Mouse (Mus musculus) forebrain, embryonic 11.5 days (tissue): ENCODE results near the gene Ccdc159. TPM values are rescaled to one million over a fixed set of nuclear protein-coding genes. Genes with fewer than 3 reads are reported as not detected.

Experiments used
- ATAC-seq: fragments of 200-750 bp; cut with Nextera tagmentation; replicated peaks from 2 replicates; pipeline ENCODE4 v1.8.0; 2017; ENCODE audit warnings: moderate TSS enrichment; ENCODE audit not compliant: low FRiP score
- DNase-seq: peaks from one replicate; pipeline ENCODE4 v3.0.0-alpha.2; 2017; ENCODE audit warnings: low spot score
- H3K27ac ChIP-seq: fragments of 300-500 bp; sonication (generic); 2 replicates; pipeline ENCODE4 v1.5.1; 2014; ENCODE audit warnings: low read depth, low read length
- H3K27me3 ChIP-seq: fragments of 300-500 bp; sonication (generic); 2 replicates; pipeline ENCODE4 v1.6.1; 2014; ENCODE audit warnings: mild to moderate bottlenecking, low read length, mixed read lengths; ENCODE audit not compliant: control insufficient read depth, insufficient read depth
- H3K36me3 ChIP-seq: fragments of 300-500 bp; sonication (generic); 2 replicates; pipeline ENCODE4 v1.6.1; 2014; ENCODE audit warnings: mild to moderate bottlenecking, low read length, moderate library complexity, mixed read lengths; ENCODE audit not compliant: control insufficient read depth, insufficient read depth
- H3K4me1 ChIP-seq: fragments of 300-500 bp; sonication (generic); replicated peaks from 2 replicates; pipeline ENCODE4 v1.6.1; 2014; ENCODE audit warnings: low read length, mixed read lengths; ENCODE audit not compliant: control insufficient read depth, insufficient read depth
- H3K4me2 ChIP-seq: fragments of 300-500 bp; sonication (generic); 2 replicates; pipeline ENCODE4 v1.6.1; 2014; ENCODE audit warnings: low read depth, mild to moderate bottlenecking, low read length, moderate library complexity, mixed read lengths; ENCODE audit not compliant: severe bottlenecking
- H3K4me3 ChIP-seq: fragments of 300-500 bp; sonication (generic); 2 replicates; pipeline ENCODE4 v1.5.1; 2014; ENCODE audit warnings: low read depth, low read length
- H3K9ac ChIP-seq: fragments of 300-500 bp; sonication (generic); 2 replicates; pipeline ENCODE4 v1.6.1; 2014; ENCODE audit warnings: low read length
- H3K9me3 ChIP-seq: fragments of 300-500 bp; sonication (generic); 2 replicates; pipeline ENCODE4 v1.6.1; 2016; ENCODE audit warnings: low read length, mixed read lengths; ENCODE audit not compliant: control insufficient read depth
- WGBS: fragments of 180-500 bp; shearing (Covaris S2); extraction: QIAGEN DNeasy Blood & Tissue Kit; methylation state at CpG from one replicate; pipeline ENCODE4 v1.1.7; 2014; 5-methylcytosine and 5-hydroxymethylcytosine counted together
- polyA plus RNA-seq: library from polyadenylated mRNA; unstranded; fragments of >200 nt; fragmentation: Nextera tagmentation; extraction: Ambion mirVana; gene quantifications from 2 replicates; pipeline ENCODE4 v1.2.1, GENCODE M21; 2014

Gene Ccdc159
- polyA plus RNA-seq, 1 experiment from 2014 or later, result 4.4 TPM

DNA sequence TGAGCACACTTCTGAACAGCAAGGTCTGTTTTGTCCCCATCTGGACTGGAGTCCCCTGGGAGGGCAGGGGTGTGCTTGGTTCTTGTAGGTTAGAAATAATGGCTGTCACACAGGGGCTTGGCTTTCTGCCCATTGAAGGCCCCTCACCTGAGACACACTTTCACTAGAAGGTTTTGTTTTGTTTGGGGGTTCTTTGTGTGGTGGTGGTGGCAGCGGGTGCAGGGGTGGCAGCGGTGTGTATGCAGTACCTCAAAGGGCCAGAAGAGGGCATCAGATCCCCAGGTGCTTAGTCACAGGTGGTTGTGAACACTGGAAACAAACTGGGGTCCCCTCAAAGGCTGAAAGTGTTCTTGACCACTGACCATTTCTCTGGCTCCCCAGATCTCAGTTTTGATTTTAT lies 50.7 kb downstream of the Ccdc159 start:
- no peak for DNase-seq
- no peaks in the 10 kb centered on the region for H3K9me3 ChIP-seq
- no peak overlapping the region for H3K9ac ChIP-seq
- no peak overlapping the region for H3K4me3 ChIP-seq
- no peak overlapping the region for H3K4me2 ChIP-seq
- no peak overlapping the region for H3K27ac ChIP-seq
- no peak for ATAC-seq
- no peaks in the 10 kb centered on the region for H3K4me1 ChIP-seq
- WGBS, result 33% methylated on average over 2 of the region's 2 CpGs
- no peaks in the 10 kb centered on the region for H3K36me3 ChIP-seq
- no peaks in the 10 kb centered on the region for H3K27me3 ChIP-seq

DNA sequence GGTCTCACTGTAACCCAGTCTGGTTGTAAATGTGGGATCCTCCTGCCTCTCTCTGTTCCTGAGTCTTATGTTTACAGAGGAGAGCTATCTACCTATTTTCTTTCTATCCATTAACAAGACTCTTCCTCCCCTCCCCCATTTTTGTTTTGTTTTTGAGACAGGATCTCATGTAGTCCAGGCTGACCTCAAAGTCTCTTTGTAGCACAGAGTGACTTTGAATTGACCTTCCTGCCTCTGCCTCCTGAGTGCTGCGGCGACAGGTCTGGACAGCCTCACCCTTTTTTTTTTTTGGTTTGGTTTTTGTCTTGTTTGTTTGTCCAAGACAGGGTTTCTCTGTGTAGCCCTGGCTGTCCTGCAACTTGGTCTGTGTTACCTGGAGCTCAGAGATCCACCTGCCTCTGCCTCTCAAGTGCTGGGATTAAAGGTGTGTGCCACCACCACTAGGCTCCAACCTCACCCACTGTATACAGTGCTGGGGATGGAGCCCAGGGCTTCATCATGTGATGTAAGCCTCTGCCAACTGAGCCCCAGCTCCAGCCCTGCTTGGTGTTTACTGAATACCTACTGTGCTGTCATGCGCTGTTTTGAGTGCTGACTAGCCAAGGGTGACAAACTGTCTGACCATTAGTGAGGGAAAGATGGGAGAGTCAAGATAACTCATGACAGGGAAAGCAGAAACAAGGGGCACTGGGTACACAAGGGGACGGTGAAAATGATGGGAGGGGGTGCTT lies 51.3 kb downstream of the Ccdc159 start:
- no peak overlapping the region for H3K4me3 ChIP-seq
- H3K36me3 ChIP-seq, result no peaks in the 10 kb centered on the region
- H3K4me2 ChIP-seq, result no peak overlapping the region
- H3K27ac ChIP-seq, result no peak overlapping the region
- no peaks in the 10 kb centered on the region for H3K9me3 ChIP-seq
- H3K4me1 ChIP-seq, result no peaks in the 10 kb centered on the region
- ATAC-seq (no peak), DNase-seq (no peak)
- 95% methylated on average over 4 of the region's 4 CpGs for WGBS
- no peaks in the 10 kb centered on the region for H3K27me3 ChIP-seq
- no peak overlapping the region for H3K9ac ChIP-seq

DNA sequence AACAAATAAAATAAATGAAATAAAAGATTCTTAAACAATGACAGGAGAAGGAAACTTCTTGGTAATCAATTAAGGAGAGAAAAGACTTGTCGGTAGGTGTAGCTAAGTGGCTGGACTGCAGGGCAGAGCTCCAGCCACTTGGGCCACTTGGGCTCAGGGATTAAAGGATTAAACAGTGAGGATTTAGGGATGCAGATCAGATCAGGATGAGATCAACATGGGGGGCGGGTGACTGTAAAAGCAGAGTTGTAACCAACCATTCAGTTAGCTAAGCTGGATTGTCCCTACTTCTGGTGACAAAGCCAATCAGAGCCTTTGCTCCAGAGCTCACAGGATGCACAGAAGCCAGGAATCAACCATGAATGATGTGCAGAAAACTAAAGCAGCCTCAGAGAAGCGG lies 56.6 kb downstream of the Ccdc159 start:
- DNase-seq, result no peak
- ATAC-seq, result no peak
- no peak overlapping the region for H3K9ac ChIP-seq
- no peaks in the 10 kb centered on the region for H3K36me3 ChIP-seq
- no peak overlapping the region for H3K4me3 ChIP-seq
- 4% methylated on average over 3 of the region's 3 CpGs for WGBS
- H3K27ac ChIP-seq, result no peak overlapping the region
- H3K4me2 ChIP-seq, result no peak overlapping the region
- H3K9me3 ChIP-seq, result no peaks in the 10 kb centered on the region
- peaks cover 25% of the 10 kb centered on the region for H3K27me3 ChIP-seq
- H3K4me1 ChIP-seq, result peaks cover 10% of the 10 kb centered on the region

Other genes starting within 250 kb of the Ccdc159 start
- 23.2 and 23.7 TPM in 2 replicates for gene Ldlr, start 204.0 kb upstream of the Ccdc159 start, polyA plus RNA-seq
- gene Spc24, start 167.2 kb upstream of the Ccdc159 start, polyA plus RNA-seq, result 138 and 162 TPM in 2 replicates
- 5.1 and 5.9 TPM in 2 replicates for gene Kank2, start 128.7 kb upstream of the Ccdc159 start, polyA plus RNA-seq
- 0.60 TPM in 1 of 2 replicates, not detected in the other for gene Angptl8, start 92.0 kb upstream of the Ccdc159 start, polyA plus RNA-seq
- 25.5 and 27.5 TPM in 2 replicates for gene Dock6, start 74.8 kb upstream of the Ccdc159 start, polyA plus RNA-seq
- gene Rab3d, start 9.3 kb upstream of the Ccdc159 start, polyA plus RNA-seq, result 7.5 and 8.7 TPM in 2 replicates
- 30.3 and 31.0 TPM in 2 replicates for gene Tmem205, start 85 bp downstream of the Ccdc159 start, polyA plus RNA-seq
- 24.2 and 27.1 TPM in 2 replicates for gene Plppr2, start 9.6 kb downstream of the Ccdc159 start, polyA plus RNA-seq
- 18.5 and 22.2 TPM in 2 replicates for gene Swsap1, start 28.3 kb downstream of the Ccdc159 start, polyA plus RNA-seq
- 6.7 and 7.0 TPM in 2 replicates for gene Epor, start 36.0 kb downstream of the Ccdc159 start, polyA plus RNA-seq
- 1.1 and 3.4 TPM in 2 replicates for gene Rgl3, start 62.0 kb downstream of the Ccdc159 start, polyA plus RNA-seq
- gene Ccdc151, start 75.2 kb downstream of the Ccdc159 start, polyA plus RNA-seq, result 4.2 and 6.9 TPM in 2 replicates
- gene Prkcsh, start 75.3 kb downstream of the Ccdc159 start, polyA plus RNA-seq, result 86.9 and 94.3 TPM in 2 replicates
- 53.5 and 60.0 TPM in 2 replicates for gene Elavl3, start 124.6 kb downstream of the Ccdc159 start, polyA plus RNA-seq
- not detected in 2 replicates for gene Gm49318, start 143.8 kb downstream of the Ccdc159 start, polyA plus RNA-seq
- gene Zfp653, start 143.9 kb downstream of the Ccdc159 start, polyA plus RNA-seq, result 10.9 and 11.8 TPM in 2 replicates
- 34.6 and 39.6 TPM in 2 replicates for gene Ecsit, start 158.0 kb downstream of the Ccdc159 start, polyA plus RNA-seq
- gene Cnn1, start 171.7 kb downstream of the Ccdc159 start, polyA plus RNA-seq, result 1.00 and 1.2 TPM in 2 replicates
- gene Elof1, start 189.7 kb downstream of the Ccdc159 start, polyA plus RNA-seq, result 205 and 233 TPM in 2 replicates
- 17.8 and 20.7 TPM in 2 replicates for gene Acp5, start 208.2 kb downstream of the Ccdc159 start, polyA plus RNA-seq
- gene Pigyl, start 229.4 kb downstream of the Ccdc159 start, polyA plus RNA-seq, result 59.9 and 62.5 TPM in 2 replicates